Mouse (Mus musculus) retina, embryonic 14.5 days (tissue): Measurements from ENCODE around the gene Cmtm7.
A peak's percentile ranks its signal among the peaks of the same experiment; 100 is the strongest.
"Not testable (repeated sequence)": the region's sequence is repeated elsewhere in the genome, so short reads cannot be mapped to it uniquely, and the experiment has no call there.

ENCODE experiments used
- DNase-seq: peaks from one replicate; pipeline ENCODE4 v3.0.0-alpha.2; 2015; ENCODE audit warnings: low spot score

Cmtm7 gene

DNA sequence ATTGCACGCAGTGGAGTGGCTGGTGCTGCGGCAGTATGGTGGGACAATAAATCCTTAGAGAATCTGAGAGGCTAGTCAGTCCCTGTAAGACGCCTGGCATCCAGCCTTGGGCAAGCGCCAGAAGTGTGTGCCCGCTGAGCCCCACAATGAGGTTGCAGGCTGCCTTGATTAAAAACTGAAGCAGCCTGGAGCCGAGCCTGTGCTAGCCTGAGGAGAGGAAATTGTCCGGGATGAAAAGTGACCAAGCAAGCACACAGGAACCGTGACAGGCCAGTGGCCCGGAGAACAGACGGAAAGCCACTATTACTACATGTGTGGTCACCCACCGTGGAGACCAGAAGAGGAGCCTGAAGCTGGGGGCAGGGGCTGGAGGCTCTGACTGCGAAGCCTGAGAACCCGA, 14.6 kb downstream of the Cmtm7 start:
- DNase-seq = no peak

DNA sequence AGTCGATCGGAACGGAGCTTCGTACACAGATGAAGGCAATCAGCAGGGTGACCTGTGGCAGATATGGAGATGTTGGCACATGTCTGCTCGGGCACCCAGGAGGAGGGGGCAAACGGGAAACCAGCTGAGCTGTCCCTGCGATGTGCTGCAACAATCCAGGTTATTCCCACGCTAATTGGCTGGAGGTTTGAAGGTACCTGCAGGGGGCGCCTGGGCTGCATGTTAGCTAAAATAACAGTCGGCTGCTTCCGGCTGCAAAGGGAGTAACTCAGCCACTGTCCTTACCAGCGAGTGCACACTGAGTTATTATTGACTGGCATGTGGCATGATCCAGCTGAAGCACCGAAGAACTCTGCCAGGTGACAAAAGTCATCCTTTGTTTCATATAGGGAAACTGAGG, 18.3 kb downstream of the Cmtm7 start:
- DNase-seq = peak; percentile 77

DNA sequence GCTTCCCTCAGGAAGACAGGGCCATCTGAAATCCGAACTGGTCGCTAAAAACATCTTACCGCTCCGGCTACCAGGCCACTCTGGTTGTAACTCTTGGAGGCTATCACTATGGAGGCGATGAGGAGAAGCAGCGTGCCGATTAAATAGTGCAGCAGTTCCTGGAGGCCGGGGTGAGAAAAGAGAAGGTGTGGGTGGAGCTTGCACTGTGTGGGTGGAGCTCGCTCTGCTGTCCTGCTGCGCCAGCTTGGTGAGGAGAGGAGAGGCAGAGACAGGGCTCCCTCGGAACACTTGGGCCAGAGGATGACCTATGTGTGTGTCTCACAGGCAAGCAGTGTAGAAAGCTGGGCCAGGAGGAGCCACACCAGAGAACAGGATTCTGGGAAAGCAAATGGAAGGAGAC, 19.8 kb downstream of the Cmtm7 start:
- no peak for DNase-seq

DNA sequence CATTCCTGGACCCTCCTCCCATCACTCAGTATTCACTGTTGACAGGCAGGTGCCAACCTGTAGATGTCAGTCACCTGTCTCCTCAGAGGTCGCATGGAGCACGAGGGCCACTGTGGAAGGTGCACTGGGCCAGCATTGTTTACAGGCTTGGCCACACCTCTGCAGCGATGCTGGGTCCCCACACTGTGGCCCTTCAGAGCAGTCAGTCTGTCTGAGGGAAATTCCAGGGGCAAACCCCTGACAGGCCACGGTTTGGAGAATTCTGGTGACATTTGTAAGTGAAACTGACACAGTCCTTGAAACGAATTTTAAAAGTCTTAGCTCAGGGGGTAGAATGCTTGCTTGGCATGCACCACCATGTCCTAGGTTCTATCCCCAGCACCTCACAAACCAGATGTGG, 21.3 kb downstream of the Cmtm7 start:
- no peak for DNase-seq

DNA sequence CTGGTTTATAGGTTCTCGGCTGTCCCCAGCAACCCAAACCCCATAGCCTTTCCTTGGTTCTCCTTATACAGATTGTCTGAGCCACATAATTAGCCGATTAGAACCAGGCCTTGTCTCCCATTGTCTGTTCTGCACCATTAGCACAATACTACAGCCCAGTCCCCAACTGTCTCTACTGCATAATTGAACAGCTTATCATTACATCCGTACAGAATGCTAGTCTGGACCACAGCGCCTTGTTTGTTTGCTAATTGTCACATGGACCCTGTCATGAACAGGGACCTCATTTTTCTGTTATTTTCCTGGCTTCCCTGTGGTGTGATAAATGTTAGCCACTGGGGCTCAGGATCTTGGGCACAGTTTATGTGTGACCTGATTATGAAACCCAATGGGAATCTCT, 21.8 kb downstream of the Cmtm7 start:
- DNase-seq = peak; percentile 69

DNA sequence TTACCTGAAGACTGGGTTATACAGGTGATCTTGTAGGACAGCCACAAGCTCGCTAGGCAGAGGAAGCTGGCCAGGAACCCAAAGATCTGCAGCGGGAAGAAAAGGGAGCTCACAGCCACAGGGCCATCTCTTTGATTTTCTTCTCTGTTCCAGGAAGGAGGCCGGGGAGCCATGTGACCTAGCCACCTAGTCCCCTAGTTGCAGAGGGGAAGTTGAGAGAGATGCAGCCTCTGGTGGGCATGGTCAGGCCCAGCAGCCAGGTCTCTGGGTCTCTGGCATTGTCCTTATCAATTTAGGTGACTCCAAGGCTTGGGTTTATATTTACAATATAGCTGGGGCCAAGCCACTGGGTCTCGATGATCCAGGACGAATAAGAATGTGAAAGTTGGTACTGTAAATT, 22.9 kb downstream of the Cmtm7 start:
- DNase-seq = no peak

DNA sequence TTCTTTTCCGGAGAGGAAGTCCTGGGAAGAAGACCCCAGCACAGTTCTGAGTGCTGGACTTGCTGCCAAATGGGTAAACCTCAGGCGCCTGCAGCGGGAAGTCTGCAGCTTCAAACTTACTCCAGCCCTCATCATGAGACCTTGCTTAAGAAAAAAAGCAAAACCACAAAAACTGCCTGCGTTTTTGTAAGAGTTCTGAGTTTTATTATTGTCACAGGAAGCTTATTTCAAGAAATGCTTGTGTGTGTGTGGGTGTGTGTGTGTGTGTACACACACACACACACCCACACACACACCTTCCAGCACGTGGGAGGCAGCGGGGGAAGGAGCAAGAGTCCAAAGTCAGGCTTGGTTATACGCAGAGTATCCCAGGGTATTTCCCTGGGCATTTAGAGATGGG, 23.4 kb downstream of the Cmtm7 start:
- no peak for DNase-seq

DNA sequence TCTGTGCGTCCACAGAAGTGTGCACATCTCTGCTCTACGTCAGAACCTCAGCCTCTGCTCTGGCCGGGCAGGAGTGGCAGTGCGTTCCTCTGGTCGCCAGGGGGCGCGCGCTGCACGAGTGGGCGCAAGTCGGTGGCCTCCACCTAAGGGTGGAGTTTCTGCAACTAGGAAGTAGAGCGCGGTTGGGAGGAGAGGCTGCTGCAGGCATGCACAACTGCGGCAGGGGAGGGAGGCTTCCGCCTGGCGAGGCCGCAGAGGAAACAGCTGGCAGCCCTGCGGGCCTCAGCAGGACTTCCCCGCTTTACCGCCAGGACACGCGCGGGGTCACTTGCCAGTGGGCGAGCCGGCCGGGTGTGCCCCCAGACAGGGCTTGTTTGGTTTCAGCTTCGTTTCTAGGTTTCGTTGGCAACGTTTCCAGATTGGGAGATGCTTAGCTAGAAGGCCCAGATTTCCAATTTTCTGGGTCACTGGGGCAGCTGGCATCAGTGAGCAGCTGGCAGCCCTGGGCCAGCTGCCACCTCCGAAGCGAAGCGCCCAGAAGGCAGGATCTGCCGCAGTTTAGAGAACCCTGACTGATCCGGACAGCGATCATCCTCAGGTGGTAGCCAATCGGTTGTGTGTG, 28.7 kb downstream of the Cmtm7 start:
- DNase-seq = peak; percentile 87

DNA sequence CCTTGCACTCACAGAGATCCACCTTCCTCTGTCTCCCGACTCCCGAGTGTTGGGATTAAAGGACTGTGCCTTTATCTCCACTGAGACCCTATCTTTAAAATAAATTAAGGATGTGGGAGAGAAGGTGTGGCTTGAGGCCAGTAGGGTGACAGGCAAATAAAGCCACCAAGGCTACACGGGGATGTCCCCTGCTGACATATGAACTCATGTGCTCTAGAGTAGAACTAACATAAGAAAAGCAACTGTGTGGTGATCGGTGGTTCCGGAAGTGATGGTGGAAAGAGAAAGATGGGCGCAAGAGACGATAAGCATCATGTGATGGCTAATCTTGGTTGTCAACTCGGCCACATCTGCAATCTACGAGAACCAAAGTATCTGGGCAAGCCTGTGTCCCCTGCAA, 29.3 kb downstream of the Cmtm7 start:
- DNase-seq = no peak

DNA sequence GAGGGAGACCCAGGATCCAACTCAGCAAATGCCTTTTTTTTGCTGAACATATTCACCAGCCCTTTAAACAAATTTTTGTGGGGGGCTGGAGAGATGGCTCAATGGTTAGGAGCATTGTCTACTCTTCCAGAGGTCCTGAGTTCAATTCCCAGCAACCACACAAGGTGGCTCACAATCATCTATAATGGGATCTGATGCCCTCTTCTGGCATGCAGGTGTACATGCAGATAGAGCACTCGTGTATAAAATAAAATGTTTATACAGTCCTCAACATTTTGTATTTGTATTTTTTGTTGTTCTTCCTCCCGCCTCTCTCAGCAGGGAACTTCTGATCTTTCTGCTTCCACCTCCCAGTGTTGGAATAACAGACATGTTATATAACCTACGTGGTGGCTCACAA, 30.1 kb downstream of the Cmtm7 start:
- no peak for DNase-seq

DNA sequence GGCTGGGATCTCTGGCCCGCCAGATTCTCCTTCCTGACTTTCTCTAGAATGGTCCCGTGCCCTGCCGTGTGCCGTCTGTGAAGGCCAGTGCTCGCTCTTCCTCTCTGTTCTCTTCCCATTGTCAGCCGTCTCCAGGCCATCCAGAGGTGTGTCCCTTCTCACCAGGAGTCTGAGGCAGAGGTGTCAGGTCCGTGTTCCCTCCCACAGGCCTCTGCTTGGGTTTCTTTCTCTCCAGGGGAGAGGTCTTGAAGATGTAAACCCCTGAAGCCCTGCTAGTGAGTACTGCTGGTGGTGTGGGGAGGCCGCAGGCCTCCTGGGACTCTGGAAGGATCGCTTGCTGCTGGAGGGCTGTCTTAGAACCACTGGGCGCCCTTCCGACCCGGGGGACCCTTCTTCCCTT, 34.2 kb downstream of the Cmtm7 start:
- no peak for DNase-seq

DNA sequence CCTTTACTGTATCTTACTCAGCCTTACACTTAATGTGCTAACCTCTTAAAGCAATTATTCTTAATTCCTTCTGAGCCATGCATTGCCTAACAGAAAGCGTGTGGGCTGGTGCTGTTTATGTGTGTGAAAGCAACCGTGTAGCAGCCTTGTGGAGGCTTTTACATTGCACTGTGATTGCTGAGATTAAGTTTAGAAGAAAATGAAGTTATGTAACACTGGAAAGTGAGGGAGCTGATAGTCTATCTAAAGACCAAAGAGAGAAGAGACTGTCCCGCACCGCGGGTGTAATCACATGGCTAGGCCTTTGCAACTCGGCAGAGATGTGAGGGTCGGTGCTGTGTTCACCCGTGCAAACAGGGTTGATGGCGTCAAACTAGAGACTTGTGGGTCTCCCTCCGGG, 34.6 kb downstream of the Cmtm7 start:
- DNase-seq = no peak

DNA sequence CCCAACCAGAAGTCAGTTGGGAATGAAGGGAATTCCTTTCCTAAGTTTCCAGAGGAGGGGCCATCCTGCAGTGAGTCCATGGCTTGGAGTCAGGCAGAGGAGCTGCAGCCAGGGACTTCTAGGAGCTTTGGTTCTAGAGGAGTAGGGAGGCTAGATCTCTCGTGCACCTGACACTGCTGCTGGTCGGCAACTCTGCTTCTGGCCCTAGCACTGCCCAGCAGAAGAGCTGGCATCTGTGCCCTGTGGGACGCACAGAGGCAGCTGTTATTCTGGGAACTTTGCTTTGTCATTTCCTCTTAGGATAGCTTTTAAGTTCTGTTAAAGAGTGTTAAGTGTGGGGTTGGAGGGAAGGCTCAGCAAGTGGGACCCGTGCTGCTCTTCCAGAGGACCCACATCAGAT, 36.0 kb downstream of the Cmtm7 start:
- DNase-seq = no peak

DNA sequence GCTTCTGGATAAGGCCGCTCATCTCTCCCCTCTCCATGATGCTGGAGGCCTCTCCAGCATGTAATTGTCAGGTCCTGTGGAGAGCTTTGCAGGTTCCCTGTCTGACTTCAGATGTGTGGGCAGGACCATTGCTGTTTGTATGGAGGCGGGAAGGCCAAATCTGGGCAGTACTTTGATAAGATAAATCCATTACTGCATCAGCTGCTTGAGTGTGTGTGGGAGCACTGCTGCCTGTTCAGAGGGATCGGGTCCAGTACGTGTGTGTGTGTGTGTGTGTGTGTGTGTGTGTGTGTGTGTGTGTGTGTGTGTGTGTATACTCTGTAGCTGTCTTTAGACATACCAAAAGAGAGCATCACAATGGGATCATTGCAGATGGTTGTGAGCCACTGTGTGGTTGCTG, 36.5 kb downstream of the Cmtm7 start:
- no peak for DNase-seq

DNA sequence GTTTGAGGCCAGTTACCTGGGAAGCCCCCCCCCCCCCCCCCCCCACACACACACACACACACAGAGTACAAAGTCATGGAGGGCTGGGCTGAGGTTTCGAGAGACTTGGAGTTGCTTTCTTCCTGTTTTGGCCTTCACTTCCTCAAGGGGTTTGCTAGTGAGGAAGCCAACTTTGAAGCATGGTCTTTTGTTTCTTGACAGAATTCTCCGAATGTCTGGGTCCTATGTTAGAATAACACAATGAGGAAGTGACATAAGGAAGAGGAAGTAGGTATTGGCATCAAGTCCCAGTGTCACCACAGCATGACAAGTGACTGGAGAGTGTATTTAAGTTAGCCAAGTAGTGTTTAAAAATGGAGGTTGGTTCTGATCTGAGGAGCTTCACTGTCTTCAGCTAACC, 38.9 kb downstream of the Cmtm7 start:
- no peak for DNase-seq

DNA sequence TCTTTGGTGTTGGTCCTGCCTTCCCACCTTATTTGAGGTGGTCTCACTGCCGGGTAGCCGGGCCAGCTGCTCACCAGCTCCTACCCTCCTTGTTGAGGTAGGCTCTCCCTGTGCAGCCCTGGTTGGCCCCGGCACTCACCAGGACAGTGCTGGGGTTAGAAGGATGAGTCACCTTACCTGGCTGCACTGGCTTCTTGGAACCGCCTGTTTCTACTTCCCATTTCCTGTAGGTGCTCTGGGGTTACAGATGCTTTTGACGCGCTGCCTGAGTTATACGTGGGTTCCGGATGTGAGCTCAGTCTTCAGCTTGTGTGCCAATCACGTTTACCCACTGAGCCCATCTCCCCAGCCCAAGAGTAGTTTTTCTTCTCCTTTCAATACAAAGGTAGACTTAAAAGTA, 41.3 kb downstream of the Cmtm7 start:
- DNase-seq = no peak

DNA sequence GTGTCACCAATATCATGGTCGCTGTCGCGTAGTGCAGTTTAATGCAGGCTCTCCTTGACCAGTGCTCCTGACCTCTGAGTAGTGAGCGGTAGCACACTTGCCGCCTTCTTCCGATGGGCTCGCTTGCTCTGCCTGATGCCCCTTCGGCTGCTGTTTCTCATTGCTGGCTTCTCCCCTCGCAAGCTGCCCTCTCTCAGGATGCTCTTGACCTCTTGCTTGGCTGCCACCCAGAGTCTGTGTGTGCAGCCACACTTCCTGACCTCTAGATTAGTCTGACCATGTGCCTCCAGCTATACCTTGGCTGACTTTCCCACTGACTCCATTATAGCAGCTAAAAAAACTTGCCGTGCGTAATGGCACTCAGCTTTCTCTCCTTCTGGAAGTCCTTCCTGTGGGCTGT, 45.2 kb downstream of the Cmtm7 start:
- DNase-seq = no peak

DNA sequence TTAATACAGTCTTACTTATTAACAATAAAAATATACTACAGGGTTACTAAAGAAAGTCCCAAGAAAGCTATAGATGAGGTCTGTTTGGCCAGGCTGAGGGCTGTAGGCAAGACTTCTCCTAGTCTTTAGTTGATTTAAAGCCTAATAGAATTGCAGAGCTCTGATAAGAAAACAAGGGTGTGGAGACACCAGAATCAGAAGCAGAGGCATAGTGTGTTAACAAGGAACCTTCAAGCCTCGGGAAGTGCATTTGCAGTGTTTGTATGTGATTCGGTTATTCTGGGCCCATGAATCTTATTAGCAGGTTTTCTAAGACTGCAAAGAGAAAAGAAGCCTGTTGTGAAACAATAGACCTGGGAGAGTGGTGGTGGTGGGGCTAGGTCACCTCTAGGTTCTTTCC, 48.4 kb downstream of the Cmtm7 start:
- no peak for DNase-seq

DNA sequence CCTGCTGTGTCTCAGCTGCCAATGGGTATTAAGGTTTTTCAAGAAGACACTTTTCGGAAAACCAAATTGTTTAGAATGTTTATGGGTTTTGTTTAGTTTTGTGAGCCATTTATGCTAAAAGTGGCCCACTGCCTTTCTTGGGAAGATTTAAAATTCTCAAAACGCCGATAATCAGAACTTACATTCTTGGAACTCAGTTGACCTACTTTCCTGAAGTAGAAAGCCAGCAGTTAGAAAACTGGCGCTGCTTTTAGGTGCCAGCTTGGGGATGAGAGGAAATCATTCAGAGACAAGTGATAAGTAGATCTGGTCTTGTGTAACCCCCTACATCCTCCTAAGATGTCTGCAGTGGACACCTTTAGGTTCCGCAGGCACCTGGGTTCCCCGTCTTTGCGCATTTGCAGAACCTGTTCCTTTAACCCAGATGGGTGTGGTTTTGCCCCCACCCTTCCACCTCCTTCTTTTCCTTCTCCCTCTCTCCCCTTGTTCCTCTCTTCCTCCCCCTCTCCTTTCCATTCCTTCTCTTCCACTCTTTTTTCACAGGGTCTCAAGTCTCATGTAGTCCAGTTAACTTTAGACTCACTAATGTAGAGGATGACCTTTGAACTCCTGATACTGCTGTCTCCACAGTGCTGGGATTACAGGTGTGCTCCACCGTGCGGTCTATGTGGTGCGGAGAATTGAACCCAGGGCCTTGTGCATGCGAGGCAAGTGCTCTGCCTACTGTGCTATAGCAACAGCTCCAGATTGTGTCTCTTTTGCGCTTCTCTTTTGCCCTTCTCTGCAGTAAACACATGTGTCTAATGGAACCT, 49.6 kb downstream of the Cmtm7 start:
- DNase-seq = no peak

DNA sequence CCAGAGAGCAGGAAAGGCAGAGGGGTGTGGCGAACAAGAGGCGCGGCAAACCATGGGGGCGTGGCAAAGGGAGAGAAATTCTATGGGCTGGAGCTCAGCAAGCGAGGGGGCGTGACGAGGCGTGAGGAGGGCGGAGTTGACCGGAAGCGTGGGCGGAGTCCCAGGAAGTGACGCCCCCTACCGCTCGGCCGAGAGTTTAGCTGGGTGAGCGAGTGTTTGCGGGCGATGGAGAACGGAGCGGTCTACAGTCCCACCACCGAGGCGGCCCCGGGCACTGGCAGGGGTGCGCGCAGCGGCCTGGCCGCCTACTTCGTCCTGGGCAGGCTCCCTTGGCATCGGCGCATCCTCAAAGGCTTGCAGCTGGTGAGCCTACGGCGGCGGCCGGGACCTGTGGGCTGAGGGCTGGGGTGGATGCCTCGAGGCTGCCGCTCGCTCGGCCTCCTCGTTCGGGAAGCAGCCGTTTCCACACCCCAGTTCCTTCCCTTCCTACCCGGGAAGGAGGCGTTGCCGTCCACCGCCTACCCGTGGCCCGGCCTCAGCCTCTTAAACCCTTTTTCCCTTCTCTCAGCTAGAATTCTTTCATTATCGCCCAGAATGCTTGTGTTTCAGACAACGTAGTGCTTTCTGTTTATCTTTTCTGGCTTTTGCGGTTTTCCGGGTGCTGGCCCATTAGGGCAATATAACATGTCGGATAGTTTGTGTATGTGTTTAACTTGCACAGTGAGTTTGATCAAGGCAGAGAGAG, 50.5 kb downstream of the Cmtm7 start, which contains the start of gene Cmtm6:
Cmtm6 (plus strand) TSS at position 106 of the 745 bp plus-strand sequence.
- DNase-seq = peak; percentile 98

DNA sequence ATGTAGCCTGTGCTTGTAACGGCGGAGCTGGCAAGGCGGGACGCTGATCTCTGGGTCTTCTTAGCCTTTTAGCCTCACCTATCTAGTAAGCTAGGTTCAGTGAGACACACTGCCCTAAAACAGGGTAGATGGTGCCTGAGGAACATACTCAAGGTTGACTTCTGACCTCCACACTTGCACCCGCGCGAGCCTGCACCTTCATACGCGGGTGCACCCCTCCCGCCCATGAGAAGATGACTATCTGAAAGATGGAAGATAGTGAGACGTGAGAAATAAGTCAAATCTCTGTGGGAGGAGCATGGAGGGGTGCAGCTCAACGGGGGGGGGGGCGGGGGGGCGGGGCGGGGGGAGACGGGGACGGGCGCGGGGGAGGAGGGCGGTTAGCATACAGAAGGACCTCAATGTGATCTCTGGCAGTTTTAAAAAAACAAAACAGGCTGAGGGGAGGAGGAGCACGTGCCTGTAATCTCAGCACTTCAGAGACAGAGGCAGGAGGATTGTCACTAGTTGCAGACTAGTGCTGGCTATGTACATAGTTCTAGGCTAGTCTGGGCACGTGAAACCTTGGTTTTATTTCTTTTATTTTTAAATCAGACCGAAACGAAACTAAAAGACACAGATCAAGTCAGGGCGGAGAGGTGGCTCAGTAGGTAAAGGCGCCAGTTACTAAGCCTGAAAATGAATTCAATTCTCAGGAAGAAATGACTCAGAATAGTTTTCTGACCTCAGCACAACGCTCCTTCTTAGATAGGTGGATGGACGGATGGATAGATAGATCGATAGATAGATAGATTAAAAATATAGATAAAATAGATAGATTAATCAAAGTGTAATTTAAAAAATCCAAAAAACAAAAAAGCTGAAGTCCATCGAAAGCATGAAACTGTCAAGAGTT, 51.5 kb downstream of the Cmtm7 start:
- no peak for DNase-seq

DNA sequence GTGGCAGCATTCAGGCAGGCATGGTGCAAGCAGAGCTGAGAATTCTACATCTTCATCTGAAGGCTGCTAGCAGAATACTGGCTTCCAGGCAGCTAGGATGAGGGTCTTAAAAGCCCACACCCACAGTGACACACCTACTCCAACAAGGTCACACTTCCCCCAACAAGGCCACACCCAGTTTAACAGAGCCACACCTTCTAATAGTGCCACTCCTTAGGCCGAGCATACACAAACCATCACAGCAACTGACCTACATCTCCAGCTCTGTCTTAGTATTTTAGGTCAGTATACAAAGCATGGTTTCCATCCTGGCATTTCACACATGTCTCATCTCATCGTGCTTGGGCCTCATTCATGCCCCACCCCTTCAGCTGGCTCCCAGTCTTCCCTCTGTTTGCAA, 53.2 kb downstream of the Cmtm7 start:
- DNase-seq = not testable (repeated sequence)
